Mouse (Mus musculus) forebrain, embryonic 11.5 days (tissue): ENCODE results near the gene Olfr1216. TPM values are rescaled to one million over a fixed set of nuclear protein-coding genes. Genes with fewer than 3 reads are reported as not detected.
"Not testable (repeated sequence)": the region's sequence is repeated elsewhere in the genome, so short reads cannot be mapped to it uniquely, and the experiment has no call there.

ENCODE experiments used
- ATAC-seq: fragments of 200-750 bp; cut with Nextera tagmentation; replicated peaks from 2 replicates; pipeline ENCODE4 v1.8.0; 2017; ENCODE audit warnings: moderate TSS enrichment; ENCODE audit not compliant: low FRiP score
- DNase-seq: peaks from one replicate; pipeline ENCODE4 v3.0.0-alpha.2; 2017; ENCODE audit warnings: low spot score
- H3K27ac ChIP-seq: fragments of 300-500 bp; sonication (generic); 2 replicates; pipeline ENCODE4 v1.5.1; 2014; ENCODE audit warnings: low read depth, low read length
- H3K27me3 ChIP-seq: fragments of 300-500 bp; sonication (generic); 2 replicates; pipeline ENCODE4 v1.6.1; 2014; ENCODE audit warnings: mild to moderate bottlenecking, low read length, mixed read lengths; ENCODE audit not compliant: control insufficient read depth, insufficient read depth
- H3K36me3 ChIP-seq: fragments of 300-500 bp; sonication (generic); 2 replicates; pipeline ENCODE4 v1.6.1; 2014; ENCODE audit warnings: mild to moderate bottlenecking, low read length, moderate library complexity, mixed read lengths; ENCODE audit not compliant: control insufficient read depth, insufficient read depth
- H3K4me1 ChIP-seq: fragments of 300-500 bp; sonication (generic); replicated peaks from 2 replicates; pipeline ENCODE4 v1.6.1; 2014; ENCODE audit warnings: low read length, mixed read lengths; ENCODE audit not compliant: control insufficient read depth, insufficient read depth
- H3K4me2 ChIP-seq: fragments of 300-500 bp; sonication (generic); 2 replicates; pipeline ENCODE4 v1.6.1; 2014; ENCODE audit warnings: low read depth, mild to moderate bottlenecking, low read length, moderate library complexity, mixed read lengths; ENCODE audit not compliant: severe bottlenecking
- H3K4me3 ChIP-seq: fragments of 300-500 bp; sonication (generic); 2 replicates; pipeline ENCODE4 v1.5.1; 2014; ENCODE audit warnings: low read depth, low read length
- H3K9ac ChIP-seq: fragments of 300-500 bp; sonication (generic); 2 replicates; pipeline ENCODE4 v1.6.1; 2014; ENCODE audit warnings: low read length
- H3K9me3 ChIP-seq: fragments of 300-500 bp; sonication (generic); 2 replicates; pipeline ENCODE4 v1.6.1; 2016; ENCODE audit warnings: low read length, mixed read lengths; ENCODE audit not compliant: control insufficient read depth
- WGBS: fragments of 180-500 bp; shearing (Covaris S2); extraction: QIAGEN DNeasy Blood & Tissue Kit; methylation state at CpG from one replicate; pipeline ENCODE4 v1.1.7; 2014; 5-methylcytosine and 5-hydroxymethylcytosine counted together
- polyA plus RNA-seq: library from polyadenylated mRNA; unstranded; fragments of >200 nt; fragmentation: Nextera tagmentation; extraction: Ambion mirVana; gene quantifications from 2 replicates; pipeline ENCODE4 v1.2.1, GENCODE M21; 2014

Olfr1216 gene
- not detected in 2 replicates for polyA plus RNA-seq

GRCm38 (mm10) chr2:89018240-89018639, at the start of gene Olfr1216:
TSS of gene Olfr1216 (minus strand) at chr2:89018340.
- H3K4me2 ChIP-seq: no peak within 1 kb of the TSS
- H3K9me3 ChIP-seq: no peaks in the 10 kb centered on the region
- H3K9ac ChIP-seq: no peak within 1 kb of the TSS
- 82% methylated on average over 1 of the region's 1 CpGs for WGBS
- no peaks in the 10 kb centered on the region for H3K27me3 ChIP-seq
- H3K36me3 ChIP-seq: no peaks in the 10 kb centered on the region
- no peak within 1 kb of the TSS for H3K4me3 ChIP-seq
- ATAC-seq (no peak), DNase-seq (no peak)
- no peaks in the 10 kb centered on the region for H3K4me1 ChIP-seq
- H3K27ac ChIP-seq: no peak within 1 kb of the TSS

DNA sequence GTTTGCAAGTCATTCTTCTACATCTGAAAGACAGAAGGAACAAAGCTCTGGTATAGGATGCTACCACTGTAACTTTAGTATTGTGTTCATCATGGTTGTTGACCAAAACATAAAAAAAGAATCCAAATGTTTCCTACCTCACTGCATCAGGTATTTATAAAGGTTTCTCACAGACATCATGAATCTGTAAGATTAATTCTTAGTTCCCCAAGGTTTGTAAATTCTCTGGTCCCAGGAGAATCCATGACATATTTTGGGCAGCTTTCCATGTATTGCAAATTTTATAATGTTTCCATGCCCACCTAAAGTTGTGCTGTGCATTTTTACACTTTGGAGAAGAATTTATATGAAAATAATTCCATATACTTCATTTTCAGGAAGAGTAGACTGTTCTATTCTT, 42.9 kb upstream of the Olfr1216 start, which contains the start of gene Olfr1218:
Olfr1218 (minus strand) TSS at position 101 of the 400 bp plus-strand sequence.
- H3K4me3 ChIP-seq: no peak within 1 kb of the TSS
- H3K27ac ChIP-seq: no peak within 1 kb of the TSS
- no peaks in the 10 kb centered on the region for H3K27me3 ChIP-seq
- H3K9ac ChIP-seq: no peak within 1 kb of the TSS
- ATAC-seq: no peak
- no peak within 1 kb of the TSS for H3K4me2 ChIP-seq
- no peak for DNase-seq
- no peaks in the 10 kb centered on the region for H3K36me3 ChIP-seq
- no peaks in the 10 kb centered on the region for H3K9me3 ChIP-seq
- H3K4me1 ChIP-seq: no peaks in the 10 kb centered on the region

- DNase-seq (no peak), ATAC-seq (no peak)
- WGBS: 75% methylated on average over 2 of the region's 2 CpGs
- no peak within 1 kb of the TSS for H3K9ac ChIP-seq
- H3K4me2 ChIP-seq: no peak within 1 kb of the TSS
- H3K27ac ChIP-seq: no peak within 1 kb of the TSS
- H3K4me1 ChIP-seq: no peaks in the 10 kb centered on the region
- no peaks in the 10 kb centered on the region for H3K9me3 ChIP-seq
- H3K36me3 ChIP-seq: no peaks in the 10 kb centered on the region
- no peaks in the 10 kb centered on the region for H3K27me3 ChIP-seq
- H3K4me3 ChIP-seq: no peak within 1 kb of the TSS
Measured at GRCm38 (mm10) chr2:89031965-89032364, 13.8 kb upstream of the Olfr1216 start, which contains the start of gene Olfr1217. TSS of gene Olfr1217 (minus strand) at chr2:89032065.

- H3K27ac ChIP-seq, H3K4me1 ChIP-seq, DNase-seq, H3K27me3 ChIP-seq, H3K36me3 ChIP-seq, H3K4me2 ChIP-seq, H3K9me3 ChIP-seq, H3K9ac ChIP-seq, ATAC-seq, H3K4me3 ChIP-seq: not testable (repeated sequence)
- WGBS: 81% methylated on average over 3 of the region's 3 CpGs
Measured at GRCm38 (mm10) chr2:89021436-89021835, 3.3 kb upstream of the Olfr1216 start.

DNA sequence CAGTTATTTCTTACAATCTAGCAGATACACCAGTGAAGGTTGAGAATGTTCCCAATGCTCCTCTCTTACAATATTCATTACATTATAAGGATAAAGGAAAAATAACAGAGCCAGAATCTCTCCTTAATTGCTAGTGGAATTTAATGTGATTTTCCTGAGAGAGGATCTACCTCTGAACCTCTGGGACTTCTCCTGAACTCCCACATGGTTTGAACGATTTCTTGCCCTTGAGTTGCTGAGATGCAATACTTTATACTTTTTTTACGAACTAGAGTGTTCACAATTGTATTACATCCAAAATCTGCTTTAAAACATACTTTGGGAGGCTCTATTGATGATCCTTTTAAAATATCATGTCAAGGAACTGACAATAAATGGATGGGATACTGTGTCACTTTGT, 11.3 kb downstream of the Olfr1216 start, which contains the start of gene Olfr1215:
Olfr1215 (minus strand) TSS at position 101 of the 400 bp plus-strand sequence.
- Histone ChIP-seq H3K4me3 (no peak within 1 kb of the TSS), H3K27ac (no peak within 1 kb of the TSS), H3K4me1 (no peaks in the 10 kb centered on the region), H3K9me3 (no peaks in the 10 kb centered on the region), H3K36me3 (no peaks in the 10 kb centered on the region), H3K4me2 (no peak within 1 kb of the TSS), H3K9ac (no peak within 1 kb of the TSS), H3K27me3 (no peaks in the 10 kb centered on the region)
- DNase-seq (no peak), ATAC-seq (no peak)
- WGBS: 85% methylated on average over 2 of the region's 2 CpGs

DNA sequence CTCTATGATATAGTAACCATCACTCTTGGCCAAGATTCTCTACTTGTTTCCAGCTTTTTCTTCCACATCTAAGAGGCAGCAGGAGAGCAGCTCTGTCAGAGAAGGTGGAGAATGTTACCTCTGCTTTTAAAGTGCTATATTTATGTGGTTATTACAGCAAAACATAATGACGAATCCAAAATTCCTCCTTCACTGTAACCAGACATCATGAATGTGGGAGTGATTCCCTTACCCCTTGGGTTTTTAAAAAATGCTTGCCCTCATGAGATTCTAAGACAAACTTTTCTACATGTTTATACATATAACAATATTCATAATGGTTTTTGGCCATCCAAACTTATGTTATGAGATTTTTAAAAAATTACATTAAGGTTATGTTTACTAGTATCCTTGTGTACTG, 25.6 kb downstream of the Olfr1216 start, which contains the start of gene Olfr1214:
Olfr1214 (minus strand) TSS at position 101 of the 400 bp plus-strand sequence.
- H3K9me3 ChIP-seq: no peaks in the 10 kb centered on the region
- H3K4me3 ChIP-seq: no peak within 1 kb of the TSS
- H3K36me3 ChIP-seq: no peaks in the 10 kb centered on the region
- no peaks in the 10 kb centered on the region for H3K4me1 ChIP-seq
- no peaks in the 10 kb centered on the region for H3K27me3 ChIP-seq
- H3K4me2 ChIP-seq: no peak within 1 kb of the TSS
- H3K27ac ChIP-seq: no peak within 1 kb of the TSS
- no peak for ATAC-seq
- no peak within 1 kb of the TSS for H3K9ac ChIP-seq
- 90% methylated on average over 1 of the region's 1 CpGs for WGBS
- no peak for DNase-seq

GRCm38 (mm10) chr2:88980181-88980580, 38.0 kb downstream of the Olfr1216 start, which contains the start of gene Gm13762:
TSS of gene Gm13762 (minus strand) at chr2:88980281.
- Histone ChIP-seq H3K4me1 (no peaks in the 10 kb centered on the region), H3K4me2 (no peak within 1 kb of the TSS), H3K9me3 (no peaks in the 10 kb centered on the region), H3K36me3 (no peaks in the 10 kb centered on the region), H3K9ac (no peak within 1 kb of the TSS), H3K4me3 (no peak within 1 kb of the TSS), H3K27me3 (no peaks in the 10 kb centered on the region), H3K27ac (no peak within 1 kb of the TSS)
- 88% methylated on average over 1 of the region's 1 CpGs for WGBS
- no peak for DNase-seq
- no peak for ATAC-seq

Other genes with a start within 250 kb of the Olfr1216 start
- not detected in 2 replicates for gene Olfr1200, start 247.9 kb downstream of the Olfr1216 start, polyA plus RNA-seq
- gene Olfr1201, start 225.3 kb downstream of the Olfr1216 start, polyA plus RNA-seq: not detected in 2 replicates
- not detected in 2 replicates for gene Olfr1202, start 203.8 kb downstream of the Olfr1216 start, polyA plus RNA-seq
- gene Olfr1205, start 188.6 kb downstream of the Olfr1216 start, polyA plus RNA-seq: not detected in 2 replicates
- not detected in 2 replicates for gene Olfr1204, start 169.0 kb downstream of the Olfr1216 start, polyA plus RNA-seq
- gene Olfr1206, start 155.1 kb downstream of the Olfr1216 start, polyA plus RNA-seq: not detected in 2 replicates
- not detected in 2 replicates for gene Olfr1208, start 116.0 kb downstream of the Olfr1216 start, polyA plus RNA-seq
- not detected in 2 replicates for gene Olfr1209, start 103.2 kb downstream of the Olfr1216 start, polyA plus RNA-seq
- gene Olfr1211, start 80.2 kb downstream of the Olfr1216 start, polyA plus RNA-seq: not detected in 2 replicates
- gene Olfr1212, start 64.4 kb downstream of the Olfr1216 start, polyA plus RNA-seq: not detected in 2 replicates
- not detected in 2 replicates for gene Gm13762, start 38.1 kb downstream of the Olfr1216 start, polyA plus RNA-seq
- not detected in 2 replicates for gene Olfr1214, start 25.7 kb downstream of the Olfr1216 start, polyA plus RNA-seq
- not detected in 2 replicates for gene Olfr1215, start 11.4 kb downstream of the Olfr1216 start, polyA plus RNA-seq
- not detected in 2 replicates for gene Olfr1217, start 13.7 kb upstream of the Olfr1216 start, polyA plus RNA-seq
- gene Olfr1218, start 42.8 kb upstream of the Olfr1216 start, polyA plus RNA-seq: not detected in 2 replicates
- gene Olfr1219, start 65.2 kb upstream of the Olfr1216 start, polyA plus RNA-seq: not detected in 2 replicates
- gene Olfr1220, start 88.5 kb upstream of the Olfr1216 start, polyA plus RNA-seq: not detected in 2 replicates
- not detected in 2 replicates for gene Olfr1221, start 98.9 kb upstream of the Olfr1216 start, polyA plus RNA-seq
- not detected in 2 replicates for gene Olfr1222, start 114.7 kb upstream of the Olfr1216 start, polyA plus RNA-seq
- gene Olfr1223, start 133.2 kb upstream of the Olfr1216 start, polyA plus RNA-seq: not detected in 2 replicates
- gene Olfr1224-ps1, start 145.8 kb upstream of the Olfr1216 start, polyA plus RNA-seq: not detected in 2 replicates
- not detected in 2 replicates for gene Olfr1225, start 156.3 kb upstream of the Olfr1216 start, polyA plus RNA-seq
- gene Olfr1226, start 181.7 kb upstream of the Olfr1216 start, polyA plus RNA-seq: not detected in 2 replicates
- gene Olfr1228, start 235.7 kb upstream of the Olfr1216 start, polyA plus RNA-seq: not detected in 2 replicates